Mouse (Mus musculus): ENCODE measurements around the gene Dynlt1c.
"Not testable (repeated sequence)": the region's sequence is repeated elsewhere in the genome, so short reads cannot be mapped to it uniquely, and the experiment has no call there.

The Dynlt1c gene

DNA sequence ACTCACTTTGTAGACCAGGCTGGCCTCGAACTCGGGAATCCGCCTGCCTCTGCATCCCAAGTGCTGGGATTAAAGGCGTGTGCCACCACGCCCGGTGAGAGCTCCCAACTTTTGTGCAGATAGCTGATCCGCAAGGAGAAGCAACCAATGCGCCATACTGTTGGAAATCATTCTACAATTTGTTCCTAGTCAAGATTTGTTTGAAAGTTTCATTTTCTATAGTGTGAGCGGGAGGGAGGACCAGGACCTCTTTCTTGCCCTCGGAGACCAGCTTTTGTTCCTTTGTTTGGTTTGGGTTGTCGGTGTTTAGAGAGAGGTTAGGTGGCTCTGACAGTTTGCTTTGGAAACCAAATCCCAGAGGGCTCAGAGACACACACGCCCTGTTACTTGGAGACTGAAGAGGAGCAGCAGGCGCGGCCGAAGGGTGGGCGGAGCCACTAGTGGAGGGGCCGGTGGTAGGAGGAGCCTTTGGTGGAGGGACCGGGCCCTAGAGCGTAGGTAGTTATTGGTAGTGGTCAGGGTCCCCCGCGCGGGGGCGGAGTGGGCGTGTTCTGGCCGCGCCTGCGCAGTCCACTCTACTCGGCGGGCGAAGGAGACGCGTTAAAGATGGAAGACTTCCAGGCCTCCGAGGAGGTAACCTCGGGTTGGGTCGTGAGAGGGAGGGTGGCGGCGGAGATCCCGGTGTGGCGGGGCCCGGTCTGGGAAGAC lies at the start of gene Dynlt1c:
Dynlt1c (plus strand) TSS at position 468 of the 708 bp plus-strand sequence.
- peak; percentile 92 for DNase-seq (ENCODE audit: low read depth, low spot score)

DNA sequence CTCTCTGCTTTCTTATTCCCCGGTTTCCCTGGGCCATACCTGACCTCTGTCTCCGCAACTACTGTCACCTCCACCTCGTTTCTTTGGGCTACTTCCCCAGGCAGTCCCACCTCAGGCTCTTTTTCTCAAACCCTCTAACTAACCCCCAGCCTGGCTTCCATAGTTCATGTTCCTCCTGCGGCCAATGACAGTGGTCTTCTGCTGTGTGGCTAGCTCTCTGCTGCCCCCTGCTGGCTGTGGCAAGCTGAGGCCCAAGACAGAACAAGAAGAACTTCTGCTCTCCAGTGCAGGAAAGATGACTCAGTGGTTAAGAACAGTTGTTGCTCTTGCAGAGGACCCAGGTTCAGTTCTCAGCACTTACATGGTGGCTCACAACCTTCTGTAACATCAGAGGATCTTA lies 47.7 kb upstream of the Dynlt1c start:
- DNase-seq (ENCODE audit: low read depth, low spot score): not testable (repeated sequence)

DNA sequence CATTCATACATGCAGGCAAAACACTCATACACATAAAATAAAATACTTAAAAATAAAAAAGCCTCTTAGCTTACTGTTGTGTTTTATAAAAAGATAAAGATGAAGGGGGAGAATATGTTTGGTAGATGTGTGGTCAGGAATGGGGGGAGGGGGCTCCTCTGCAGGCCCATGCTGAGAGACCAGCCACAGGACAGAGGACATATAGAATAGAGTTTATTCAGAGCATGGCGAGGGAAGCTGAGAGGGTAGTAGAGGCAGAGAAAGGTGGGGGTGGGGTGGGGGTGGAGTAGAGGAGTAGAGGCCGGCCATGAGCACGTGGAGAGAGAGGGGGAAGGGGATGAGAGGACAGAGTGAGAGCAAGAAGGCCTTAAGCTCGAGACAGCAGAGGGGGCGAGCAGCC lies 47.2 kb upstream of the Dynlt1c start:
- not testable (repeated sequence) for DNase-seq (ENCODE audit: low read depth, low spot score)

DNA sequence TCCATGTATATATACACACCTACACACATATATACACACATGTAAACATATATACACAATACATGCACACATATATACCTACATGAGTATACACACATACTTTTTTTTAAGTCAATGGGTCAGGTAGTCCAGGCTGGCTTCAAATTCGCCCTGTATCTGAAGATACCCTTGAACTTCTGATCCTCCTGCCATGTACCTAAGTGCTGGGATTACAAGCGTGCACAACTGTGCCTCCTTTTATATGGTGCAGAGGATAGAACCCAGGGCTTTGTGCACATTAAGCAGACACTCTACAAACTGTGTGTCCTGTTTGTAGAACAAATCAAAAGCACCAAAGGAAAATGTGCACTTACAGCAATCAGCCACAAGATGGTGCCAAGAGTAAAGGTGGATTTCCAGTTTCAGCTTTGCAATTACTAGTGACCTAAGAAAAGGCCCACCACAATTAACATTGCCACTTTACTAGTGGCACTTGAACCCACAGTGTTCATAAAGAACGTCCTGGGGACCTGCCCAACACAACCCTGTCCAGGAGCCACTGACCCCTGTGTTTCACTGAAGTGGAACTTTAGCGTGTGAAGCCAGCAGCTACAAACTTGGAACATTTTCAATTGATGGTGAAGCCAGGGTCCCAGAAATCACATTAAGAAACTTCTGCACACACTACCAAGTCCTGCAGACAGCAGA lies 41.9 kb upstream of the Dynlt1c start:
- DNase-seq (ENCODE audit: low read depth, low spot score): not testable (repeated sequence)

DNA sequence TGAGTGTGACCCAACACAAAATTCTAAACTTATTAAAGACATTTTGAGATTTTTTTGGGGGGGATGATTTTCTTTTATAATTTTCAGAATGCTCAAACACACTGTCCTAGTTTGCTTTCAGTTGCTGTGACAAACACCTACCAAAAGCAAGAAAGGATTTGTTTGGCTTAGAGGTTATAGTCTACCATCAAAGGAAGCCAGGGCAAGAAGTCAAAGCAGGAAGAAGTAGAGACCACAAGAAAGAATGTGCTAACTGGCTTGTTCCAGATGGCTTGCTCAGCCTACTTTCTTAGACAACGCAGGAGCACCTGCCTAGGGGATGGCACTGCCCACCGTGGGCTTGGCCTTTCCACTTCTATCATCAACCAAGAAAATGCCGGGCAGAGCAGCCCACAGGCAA lies 36.6 kb upstream of the Dynlt1c start:
- not testable (repeated sequence) for DNase-seq (ENCODE audit: low read depth, low spot score)

DNA sequence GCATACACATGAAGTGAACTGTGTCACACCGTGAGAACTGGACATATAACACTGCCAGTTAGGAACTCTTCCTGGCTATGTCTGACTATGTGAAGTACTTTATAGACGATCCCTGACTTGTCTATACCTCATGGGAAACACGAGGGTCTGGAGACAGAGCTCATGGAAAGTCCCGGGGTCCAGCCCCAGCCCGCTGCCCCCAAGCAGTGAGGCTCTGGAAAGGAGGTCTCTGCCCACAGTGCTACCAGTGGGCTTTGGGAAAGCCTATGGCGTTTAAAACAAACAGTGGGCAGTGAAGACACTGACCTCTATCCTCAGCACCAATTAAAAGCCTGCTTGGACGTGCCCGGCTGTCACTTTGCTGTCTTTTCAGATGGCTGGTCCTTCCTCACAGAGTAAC lies 33.6 kb upstream of the Dynlt1c start:
- DNase-seq (ENCODE audit: low read depth, low spot score): not testable (repeated sequence)

DNA sequence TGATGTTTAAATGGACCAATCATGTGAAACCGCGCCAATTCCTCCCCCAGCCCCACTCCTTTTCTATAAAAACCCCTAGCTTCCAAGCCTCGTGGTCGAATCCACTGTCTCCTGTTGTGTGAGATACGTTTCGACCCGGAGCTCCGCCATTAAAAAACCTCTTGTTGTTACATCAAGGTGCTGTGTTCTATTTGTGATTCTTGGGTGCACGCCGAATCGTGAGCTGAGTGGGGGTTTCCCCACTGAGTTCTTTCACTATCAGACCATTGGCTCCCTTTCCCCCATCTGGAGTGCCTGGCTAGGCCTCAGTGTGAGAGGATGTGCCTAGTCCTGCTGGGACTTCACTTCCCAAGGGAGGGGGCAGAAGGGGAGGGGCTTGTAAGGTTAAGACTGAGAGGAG lies 30.2 kb upstream of the Dynlt1c start:
- DNase-seq (ENCODE audit: low read depth, low spot score): peak; percentile 6

DNA sequence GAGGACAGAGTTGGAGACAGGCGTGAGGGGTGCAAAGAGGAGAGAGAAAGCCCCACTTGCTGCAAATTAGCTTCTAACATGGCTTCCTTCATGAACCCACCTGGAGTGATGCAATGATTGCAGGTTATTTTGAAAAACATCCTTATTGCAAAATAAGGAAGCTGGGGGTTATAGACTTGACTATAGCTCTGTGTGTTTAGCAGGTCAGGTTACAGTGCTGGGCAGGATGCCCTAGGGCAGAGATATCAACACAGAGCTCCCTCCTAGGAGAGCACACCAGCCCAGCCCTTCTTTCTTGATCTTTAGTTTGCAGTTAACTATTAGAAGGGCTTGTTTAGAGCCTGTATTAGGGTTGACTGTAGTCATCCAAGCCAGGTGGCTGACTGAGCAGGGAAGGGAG lies 29.3 kb upstream of the Dynlt1c start:
- peak; percentile 17 for DNase-seq (ENCODE audit: low read depth, low spot score)

DNA sequence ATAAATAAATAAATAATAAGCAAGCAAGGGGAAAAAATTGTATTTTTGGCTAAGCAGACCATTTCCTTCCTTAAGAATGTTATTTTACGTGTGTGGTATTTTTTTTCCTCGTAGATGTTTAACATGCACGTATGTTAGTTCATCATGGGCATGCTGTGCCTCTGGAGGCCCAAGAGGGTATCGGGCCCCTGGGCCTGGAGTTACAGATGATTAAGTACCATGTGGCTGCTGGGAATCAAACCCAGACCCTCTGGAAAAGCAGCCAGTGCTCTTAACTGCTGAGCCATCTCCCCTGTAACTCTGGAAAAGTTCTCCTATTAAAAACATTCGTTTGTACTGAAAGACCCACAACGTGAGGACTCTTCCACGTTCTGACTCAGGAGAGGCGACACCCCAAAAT lies 26.1 kb upstream of the Dynlt1c start:
- DNase-seq (ENCODE audit: low read depth, low spot score): not testable (repeated sequence)

DNA sequence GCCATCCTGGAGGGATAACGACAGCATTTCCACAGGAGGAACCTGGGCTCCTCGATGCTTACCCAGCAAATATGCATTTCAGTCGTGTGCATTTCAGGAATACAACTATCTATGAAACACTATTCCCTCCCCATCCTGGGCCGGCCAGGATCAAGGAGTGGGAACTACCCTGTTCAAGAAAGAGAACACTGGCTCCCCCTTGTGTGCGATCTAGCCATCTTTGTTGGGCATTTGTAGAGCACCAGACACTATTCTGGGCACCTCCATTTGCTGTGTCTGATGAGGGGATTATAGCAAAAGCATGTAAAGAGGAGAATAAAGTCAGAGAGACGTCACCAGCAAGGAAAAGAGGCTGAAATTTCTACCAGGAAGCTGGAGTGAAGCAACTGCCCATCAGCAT lies 12.8 kb upstream of the Dynlt1c start:
- not testable (repeated sequence) for DNase-seq (ENCODE audit: low read depth, low spot score)

DNA sequence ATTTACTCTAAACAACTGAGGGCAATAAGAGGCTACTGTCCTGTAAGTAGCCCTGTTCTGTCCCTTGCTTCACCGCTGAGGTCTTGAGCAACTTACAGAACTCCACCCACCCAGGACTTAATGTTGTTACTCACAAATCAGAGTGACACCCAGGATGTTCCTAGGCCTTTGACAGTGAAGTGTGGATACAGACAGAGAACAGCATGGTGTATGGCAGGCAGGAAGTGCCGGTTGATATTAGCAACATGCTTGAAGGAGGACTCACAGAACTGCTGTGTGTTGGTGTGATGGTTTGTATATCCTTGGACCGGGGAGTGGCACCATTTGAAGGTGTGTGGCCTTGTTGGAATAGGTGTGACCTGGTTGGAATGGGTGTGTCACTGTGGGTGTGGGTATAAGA lies 9.4 kb upstream of the Dynlt1c start:
- not testable (repeated sequence) for DNase-seq (ENCODE audit: low read depth, low spot score)

DNA sequence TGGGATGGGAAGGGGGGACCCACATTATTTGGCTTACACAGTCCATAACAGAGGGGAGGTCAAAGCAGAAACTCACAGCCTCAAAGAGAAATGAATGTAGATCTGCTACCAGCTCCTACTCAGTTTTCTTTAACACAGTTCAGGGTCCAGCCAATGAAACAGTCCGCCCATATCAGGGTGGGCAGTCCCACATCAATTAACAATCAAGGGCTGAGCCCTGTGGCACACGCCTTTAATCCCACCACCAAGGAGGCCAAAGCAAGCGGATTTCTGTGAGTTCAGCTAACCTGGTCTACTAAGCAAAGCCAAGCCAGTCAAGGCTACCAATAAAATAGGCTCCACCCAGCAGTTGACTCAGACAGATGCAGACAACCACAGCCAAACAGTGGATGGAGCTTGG lies 7.6 kb upstream of the Dynlt1c start:
- not testable (repeated sequence) for DNase-seq (ENCODE audit: low read depth, low spot score)

DNA sequence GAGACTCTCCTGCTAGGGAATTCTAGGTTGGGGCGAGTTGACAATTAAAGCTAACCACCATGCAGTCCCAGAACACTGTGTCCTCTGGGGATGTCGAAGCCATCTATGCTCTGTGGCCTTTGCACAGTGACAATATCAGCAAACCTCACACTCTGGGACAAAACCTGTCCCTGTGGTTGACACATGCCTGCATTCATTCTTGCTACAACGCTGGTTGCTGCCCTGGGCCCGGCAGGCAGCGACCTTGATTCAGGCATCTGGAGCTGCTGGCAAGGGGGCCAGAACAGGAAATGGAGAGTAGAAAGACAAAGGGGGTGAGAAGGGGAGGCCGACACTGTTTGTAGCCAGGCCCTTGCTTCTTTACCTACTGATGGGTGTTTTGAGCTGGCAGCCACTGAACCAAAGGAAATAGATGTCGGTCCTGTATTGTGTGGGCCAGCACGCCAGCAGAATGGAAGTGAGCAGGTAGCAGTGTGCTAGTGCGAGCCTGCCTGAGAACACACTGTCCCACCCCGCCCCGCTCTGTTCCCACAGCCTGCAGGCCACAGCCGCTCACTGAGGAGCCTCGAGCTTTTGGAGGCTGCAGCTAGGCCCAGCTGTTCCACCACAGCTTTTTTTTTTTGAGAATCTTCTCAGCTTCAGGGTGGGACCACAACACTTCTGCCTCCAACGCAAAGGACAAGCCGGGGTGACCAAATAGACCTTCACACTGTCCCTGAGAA lies 5.5 kb upstream of the Dynlt1c start:
- DNase-seq (ENCODE audit: low read depth, low spot score): not testable (repeated sequence)

DNA sequence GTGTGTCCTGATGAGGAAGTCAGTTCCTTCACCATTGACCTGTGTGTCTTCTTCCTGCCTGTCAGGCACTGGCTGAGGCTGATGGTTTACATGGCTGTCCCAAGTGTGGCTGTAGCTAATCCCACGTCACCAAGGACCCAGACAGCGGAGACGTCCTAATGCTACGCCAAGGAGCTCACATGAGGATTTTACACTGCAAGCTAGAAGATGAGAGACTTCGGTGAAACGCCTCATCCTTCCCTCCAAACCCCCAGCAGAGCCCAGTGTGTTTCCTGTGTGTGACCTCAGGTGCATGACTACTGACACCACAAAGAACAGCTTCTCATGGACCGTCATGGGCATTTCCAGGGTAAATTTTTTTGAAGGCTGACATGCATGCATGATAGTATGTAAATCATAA lies 3.1 kb upstream of the Dynlt1c start:
- DNase-seq (ENCODE audit: low read depth, low spot score): not testable (repeated sequence)

DNA sequence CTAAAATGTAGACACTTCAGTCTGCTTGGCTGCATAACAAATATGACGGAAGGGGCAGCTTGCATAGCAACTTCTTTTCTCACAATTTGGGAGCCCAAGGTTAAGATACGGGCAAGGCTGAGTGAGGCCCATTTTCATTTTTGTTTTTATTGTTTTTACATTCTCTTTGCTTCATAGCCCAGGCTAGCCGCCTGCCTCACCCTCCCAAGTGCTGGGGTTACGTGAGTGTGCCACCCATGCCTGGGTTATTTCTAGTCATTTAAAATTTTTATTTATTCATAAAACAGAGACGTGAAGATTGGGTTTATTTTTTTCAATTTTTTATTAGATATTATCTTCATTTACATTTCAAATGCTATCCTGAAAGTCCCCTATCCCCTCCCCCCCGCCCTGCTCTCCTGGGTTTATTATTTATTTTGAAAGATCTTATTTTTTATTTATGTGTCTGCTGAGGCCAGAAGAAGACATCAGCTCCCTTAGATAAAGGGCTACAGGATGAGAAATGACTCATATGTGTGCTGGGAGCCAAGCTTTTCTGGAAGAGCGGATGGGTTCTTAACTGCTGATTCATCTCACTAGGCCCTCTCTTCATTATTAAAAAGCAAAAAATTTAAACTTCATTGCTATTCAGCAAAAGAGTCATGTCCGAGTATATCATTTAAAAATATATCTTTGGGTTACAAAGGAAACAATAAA lies 1.1 kb upstream of the Dynlt1c start:
- DNase-seq (ENCODE audit: low read depth, low spot score): not testable (repeated sequence)

DNA sequence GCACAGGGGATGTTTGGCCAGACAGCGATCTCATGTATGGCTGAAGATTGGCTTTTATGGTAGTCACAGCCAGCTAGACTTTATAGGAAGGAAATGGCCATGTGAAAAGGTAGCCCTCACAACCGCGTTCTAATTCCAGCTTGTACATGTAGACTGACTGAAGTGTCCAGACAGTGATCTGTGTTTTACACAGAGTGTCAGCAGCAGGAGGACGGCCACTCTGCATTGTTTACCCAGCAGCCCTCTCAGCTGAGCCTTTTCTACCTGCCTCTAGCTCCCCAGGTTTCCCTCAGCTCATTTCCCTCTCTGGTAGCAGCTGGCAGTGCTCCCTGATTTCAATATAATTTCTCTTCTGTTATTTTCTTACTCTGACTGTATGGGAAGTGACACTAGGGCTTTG lies 734 bp downstream of the Dynlt1c start:
- not testable (repeated sequence) for DNase-seq (ENCODE audit: low read depth, low spot score)

DNA sequence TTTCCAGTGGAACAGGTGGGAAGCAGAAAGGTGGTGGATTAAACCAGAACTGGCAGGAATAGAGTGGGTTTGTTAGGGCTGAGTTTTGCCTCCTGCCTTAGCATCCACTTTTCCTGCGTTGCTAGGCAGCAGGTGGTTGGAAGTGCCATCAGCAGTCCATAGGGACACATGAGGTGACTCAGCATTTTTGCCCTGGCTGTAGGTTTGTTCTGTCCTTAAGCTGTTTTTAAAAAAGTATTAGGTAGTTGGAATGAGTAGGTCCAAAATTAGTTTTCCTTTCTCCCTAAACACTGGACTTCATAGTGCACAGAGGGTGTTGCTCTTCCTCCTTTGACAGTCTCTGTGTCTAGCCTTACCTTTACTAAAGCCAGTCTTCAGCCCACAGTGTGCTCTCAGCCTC lies 3.9 kb downstream of the Dynlt1c start:
- DNase-seq (ENCODE audit: low read depth, low spot score): not testable (repeated sequence)

DNA sequence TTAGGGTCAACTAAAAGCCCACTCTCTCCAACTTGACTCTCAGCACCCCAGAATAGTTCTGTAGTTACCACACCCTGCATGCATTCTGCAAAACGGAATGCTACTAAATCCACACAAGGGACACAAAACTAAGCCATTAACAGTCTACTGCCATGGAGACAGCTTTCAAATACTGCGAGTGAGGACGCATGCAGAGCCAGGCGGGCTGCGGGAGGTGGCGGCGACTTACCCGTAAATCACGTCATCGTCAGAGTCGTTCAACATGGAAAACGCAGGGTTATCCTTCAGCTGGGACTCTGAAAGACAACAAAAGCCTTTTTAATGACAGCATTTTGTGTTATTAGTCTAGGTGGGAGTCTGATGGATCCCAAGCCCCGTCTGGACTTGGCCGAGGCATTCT lies 12.1 kb downstream of the Dynlt1c start:
- not testable (repeated sequence) for DNase-seq (ENCODE audit: low read depth, low spot score)

DNA sequence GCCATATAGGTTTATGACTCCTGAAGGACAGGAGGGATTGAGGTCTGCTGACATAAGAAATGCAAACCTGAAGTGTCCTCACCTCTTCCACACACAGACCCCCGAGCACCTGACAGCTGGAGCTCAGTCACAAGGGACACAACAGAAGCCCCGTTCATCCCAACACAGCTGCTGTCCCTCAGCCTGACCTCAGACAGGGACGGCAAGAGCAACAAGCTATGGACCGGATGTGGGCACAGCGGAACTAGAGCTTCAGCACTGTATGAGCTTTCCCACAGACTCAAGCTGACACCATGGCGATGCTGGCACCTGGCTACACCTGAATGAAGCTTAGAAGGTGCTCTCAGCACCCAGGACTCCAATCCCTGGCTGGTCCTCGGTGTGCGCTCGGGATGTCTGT lies 12.8 kb downstream of the Dynlt1c start:
- not testable (repeated sequence) for DNase-seq (ENCODE audit: low read depth, low spot score)

DNA sequence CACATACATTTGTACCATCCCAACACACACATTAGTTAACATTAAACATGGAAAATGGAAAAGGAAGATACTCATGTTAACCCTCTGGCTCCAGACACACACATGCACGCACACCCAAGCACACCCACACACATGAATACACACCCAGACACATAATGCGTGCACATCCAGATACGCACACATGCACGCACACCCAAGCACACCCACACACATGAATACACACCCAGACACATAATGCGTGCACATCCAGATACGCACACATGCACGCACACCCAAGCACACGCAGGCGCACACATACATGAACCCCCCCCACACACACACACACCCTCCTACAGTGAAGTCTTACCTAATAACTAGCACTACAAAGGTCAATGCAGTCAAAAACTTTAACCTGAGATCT lies 15.3 kb downstream of the Dynlt1c start:
- DNase-seq (ENCODE audit: low read depth, low spot score): not testable (repeated sequence)

DNA sequence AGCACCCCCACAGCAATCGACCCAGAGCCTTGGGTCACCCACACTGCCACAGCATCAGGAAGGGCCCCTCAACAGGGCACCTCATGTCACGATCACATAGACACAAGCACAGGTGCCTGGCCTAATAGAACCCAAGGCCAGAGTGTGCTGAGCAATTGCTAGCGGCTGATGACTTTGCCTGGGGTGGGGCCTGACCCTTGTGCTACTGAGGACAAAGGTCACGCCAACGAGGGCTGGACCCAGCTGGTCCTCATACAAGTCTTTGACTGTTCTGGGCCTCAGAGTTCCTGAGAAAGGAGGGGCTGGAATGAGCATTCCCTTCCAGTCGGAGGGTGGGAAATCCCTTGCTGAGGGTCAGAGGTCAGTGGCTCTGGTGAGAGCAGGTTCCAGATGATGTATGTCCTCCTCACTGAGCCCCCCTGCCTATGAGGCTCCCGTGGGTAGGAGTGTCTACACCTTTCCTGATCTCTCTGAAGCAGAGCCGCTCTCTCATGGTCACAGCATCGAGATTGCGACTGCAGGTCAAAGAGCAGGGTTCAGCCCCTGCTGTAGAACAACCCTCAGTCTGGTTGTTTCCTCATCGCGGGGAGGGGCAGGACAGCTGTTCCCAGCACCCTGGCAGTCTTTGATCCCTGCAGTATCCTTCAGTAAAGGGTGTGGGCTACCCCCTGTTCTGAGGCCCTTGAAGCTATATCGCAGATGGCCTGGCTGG lies 16.4 kb downstream of the Dynlt1c start:
- not testable (repeated sequence) for DNase-seq (ENCODE audit: low read depth, low spot score)
